Mouse (Mus musculus): ENCODE measurements around the gene Sorcs1. TPM values are rescaled to one million over a fixed set of nuclear protein-coding genes. Genes with fewer than 3 reads are reported as not detected.

The Sorcs1 gene
- polyA plus RNA-seq, 1 experiment from 2014 or later = 0.20 TPM

DNA sequence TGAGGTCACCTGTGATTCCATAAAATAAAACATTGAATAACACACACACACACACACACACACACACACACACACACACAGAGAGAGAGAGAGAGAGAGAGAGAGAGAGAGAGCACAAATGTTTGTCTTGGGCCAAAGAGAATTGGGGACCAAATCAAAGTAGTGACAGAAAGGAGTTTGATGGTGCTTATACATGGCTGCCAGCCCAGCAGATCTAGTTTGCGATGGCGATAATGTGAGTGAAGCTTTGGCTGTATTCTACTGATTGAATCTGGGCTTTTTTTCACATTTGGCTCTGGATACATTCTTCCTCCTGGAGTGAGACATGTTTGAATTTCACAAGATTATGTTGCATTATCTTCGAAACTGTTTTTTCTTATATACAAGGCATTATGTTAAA lies 209.9 kb downstream of the Sorcs1 start:
- 86% methylated on average over 3 of the region's 3 CpGs for WGBS (ENCODE audit: insufficient replicate concordance)
- H3K27ac ChIP-seq (ENCODE audit: low read depth) = no peak overlapping the region
- TF ChIP-seq EP300 (IDR thresholded peaks at IDR 0.05; ENCODE audit: low read depth) = no peak
- TF ChIP-seq CTCF (IDR thresholded peaks at IDR 0.05; ENCODE audit: low read depth) = no peak
- H3K4me1 ChIP-seq (ENCODE audit: insufficient read depth) = no peaks in the 10 kb centered on the region
- no peaks in the 10 kb centered on the region for H3K27me3 ChIP-seq (ENCODE audit: insufficient read depth, low read length)
- no peak overlapping the region for H3K4me3 ChIP-seq (ENCODE audit: low read depth, low read length)
- no peak for DNase-seq
- no peaks in the 10 kb centered on the region for H3K9me3 ChIP-seq (ENCODE audit: low read length)
- no peak overlapping the region for H3K4me2 ChIP-seq (ENCODE audit: low read depth, low read length)
- H3K9ac ChIP-seq (replicated peaks) = no peak overlapping the region
- H3K36me3 ChIP-seq (replicated peaks; ENCODE audit: insufficient read depth, low read length) = no peaks in the 10 kb centered on the region
- no peak for ATAC-seq

DNA sequence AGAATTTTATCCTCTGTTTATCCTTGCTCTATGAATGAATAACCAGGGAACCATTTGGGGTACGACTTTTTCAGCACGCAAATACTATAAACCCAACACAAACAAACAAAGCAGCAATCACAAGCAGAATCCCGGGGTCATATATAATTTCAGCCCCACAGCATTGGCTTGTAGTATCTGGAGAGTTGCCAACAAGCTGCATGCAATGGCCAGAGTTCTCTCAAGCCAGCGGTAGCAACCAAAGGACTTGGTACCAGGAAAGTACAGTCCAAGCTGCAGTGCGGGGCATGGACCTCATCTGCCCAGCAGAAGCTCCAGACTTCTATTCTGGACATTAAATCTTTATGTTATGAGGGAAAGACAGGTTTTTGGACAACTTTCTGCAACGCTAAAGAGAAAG lies 213.6 kb downstream of the Sorcs1 start:
- whole genome bisulfite sequencing (ENCODE audit: insufficient replicate concordance) = 64% methylated on average over 6 of the region's 6 CpGs
- no peaks in the 10 kb centered on the region for H3K36me3 ChIP-seq (replicated peaks; ENCODE audit: insufficient read depth, low read length)

DNA sequence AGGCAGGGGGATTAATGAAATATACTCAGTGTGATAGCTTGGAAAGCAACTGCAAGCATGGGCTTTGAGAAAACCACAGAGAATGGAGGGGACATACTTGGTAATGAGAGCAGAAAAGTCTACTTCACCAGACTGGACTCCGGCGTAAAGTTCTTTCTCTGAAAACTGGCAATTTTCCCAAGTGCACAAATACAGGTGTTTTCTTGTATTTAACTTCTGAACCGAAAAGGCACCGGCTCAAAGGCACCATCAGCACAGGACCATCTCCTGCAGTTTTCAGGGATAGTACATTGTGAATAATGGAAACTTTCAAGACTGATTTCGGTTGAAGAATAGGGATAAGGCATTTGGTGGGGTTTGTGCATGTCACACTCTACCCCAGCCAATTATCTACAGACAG lies 219.9 kb downstream of the Sorcs1 start:
- no peak for DNase-seq
- Histone ChIP-seq H3K36me3 (replicated peaks; ENCODE audit: insufficient read depth, low read length) (no peaks in the 10 kb centered on the region), H3K9me3 (ENCODE audit: low read length) (no peaks in the 10 kb centered on the region), H3K4me2 (ENCODE audit: low read depth, low read length) (no peak overlapping the region), H3K9ac (replicated peaks) (no peak overlapping the region), H3K27me3 (ENCODE audit: insufficient read depth, low read length) (no peaks in the 10 kb centered on the region), H3K4me1 (ENCODE audit: insufficient read depth) (no peaks in the 10 kb centered on the region), H3K4me3 (ENCODE audit: low read depth, low read length) (no peak overlapping the region), H3K27ac (ENCODE audit: low read depth) (no peak overlapping the region)
- no peak for ATAC-seq
- WGBS (ENCODE audit: insufficient replicate concordance) = 84% methylated on average over 5 of the region's 5 CpGs
- TF ChIP-seq EP300 (IDR thresholded peaks at IDR 0.05; ENCODE audit: low read depth) = no peak
- no peak for TF ChIP-seq CTCF (IDR thresholded peaks at IDR 0.05; ENCODE audit: low read depth)

More for the DNA sequence above, 213.6 kb downstream of the Sorcs1 start:
- no peak for TF ChIP-seq EP300 (IDR thresholded peaks at IDR 0.05; ENCODE audit: low read depth)
- TF ChIP-seq CTCF (IDR thresholded peaks at IDR 0.05; ENCODE audit: low read depth) = no peak
- no peaks in the 10 kb centered on the region for H3K9me3 ChIP-seq (ENCODE audit: low read length)
- H3K27ac ChIP-seq (ENCODE audit: low read depth) = no peak overlapping the region
- H3K27me3 ChIP-seq (ENCODE audit: insufficient read depth, low read length) = no peaks in the 10 kb centered on the region
- H3K9ac ChIP-seq (replicated peaks) = no peak overlapping the region
- DNase-seq (no peak), ATAC-seq (no peak)
- H3K4me2 ChIP-seq (ENCODE audit: low read depth, low read length) = no peak overlapping the region
- no peak overlapping the region for H3K4me3 ChIP-seq (ENCODE audit: low read depth, low read length)
- no peaks in the 10 kb centered on the region for H3K4me1 ChIP-seq (ENCODE audit: insufficient read depth)

DNA sequence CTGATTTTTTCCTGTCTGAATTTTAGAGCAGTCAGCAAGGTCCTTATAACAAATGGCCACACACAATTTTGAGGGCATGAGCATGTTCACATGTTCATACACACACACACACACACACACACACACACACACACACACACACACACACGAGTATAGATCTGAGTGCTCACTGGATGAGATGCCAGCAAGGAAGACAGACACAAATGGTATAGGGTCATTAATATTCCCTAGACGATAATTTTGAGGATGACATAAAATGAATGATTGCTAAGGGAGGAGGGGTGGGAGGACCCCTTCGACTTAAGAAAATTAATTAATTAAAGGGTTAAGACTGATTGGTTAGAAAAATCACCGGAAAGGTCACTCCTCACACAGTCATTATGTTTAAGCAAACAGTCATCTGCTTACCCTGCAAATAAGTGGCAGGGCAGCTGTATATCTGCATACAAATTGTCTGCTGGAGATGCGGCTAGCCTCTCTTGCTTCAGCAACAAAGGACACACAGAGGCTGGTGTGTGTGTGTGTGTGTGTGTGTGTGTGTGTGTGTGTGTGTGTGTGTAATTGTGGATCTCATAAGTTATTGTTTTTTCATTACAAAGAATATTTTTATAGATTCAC lies 221.1 kb downstream of the Sorcs1 start:
- H3K27ac ChIP-seq (ENCODE audit: low read depth) = no peak overlapping the region
- TF ChIP-seq CTCF (IDR thresholded peaks at IDR 0.05; ENCODE audit: low read depth) (no peak), EP300 (IDR thresholded peaks at IDR 0.05; ENCODE audit: low read depth) (no peak)
- no peaks in the 10 kb centered on the region for H3K9me3 ChIP-seq (ENCODE audit: low read length)
- WGBS (ENCODE audit: insufficient replicate concordance) = 45% methylated on average over 5 of the region's 5 CpGs
- H3K4me3 ChIP-seq (ENCODE audit: low read depth, low read length) = no peak overlapping the region
- no peak for ATAC-seq
- H3K9ac ChIP-seq (replicated peaks) = no peak overlapping the region
- H3K36me3 ChIP-seq (replicated peaks; ENCODE audit: insufficient read depth, low read length) = no peaks in the 10 kb centered on the region
- no peaks in the 10 kb centered on the region for H3K4me1 ChIP-seq (ENCODE audit: insufficient read depth)
- H3K27me3 ChIP-seq (ENCODE audit: insufficient read depth, low read length) = no peaks in the 10 kb centered on the region
- no peak overlapping the region for H3K4me2 ChIP-seq (ENCODE audit: low read depth, low read length)
- no peak for DNase-seq

DNA sequence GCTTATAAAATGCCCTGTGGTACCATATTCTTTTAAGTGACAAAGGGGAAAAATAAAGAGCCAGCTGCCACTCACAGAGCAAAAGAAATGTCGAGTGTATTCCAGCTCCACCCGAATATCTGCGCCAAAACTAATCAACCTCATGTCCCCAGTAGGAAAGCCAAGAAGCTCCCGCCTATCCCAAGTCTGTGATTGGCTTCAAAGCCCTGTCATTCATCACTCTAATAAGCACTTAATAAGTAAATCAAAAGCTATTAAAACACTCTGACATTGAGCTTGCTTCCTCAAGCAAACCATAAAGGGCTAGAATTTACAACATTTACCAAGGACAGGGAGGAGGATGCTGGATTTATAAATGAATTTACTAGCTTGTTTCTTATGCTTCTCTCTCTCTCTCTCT lies 237.3 kb downstream of the Sorcs1 start:
- Histone ChIP-seq H3K36me3 (replicated peaks; ENCODE audit: insufficient read depth, low read length) (no peaks in the 10 kb centered on the region), H3K4me2 (ENCODE audit: low read depth, low read length) (no peak overlapping the region), H3K27me3 (ENCODE audit: insufficient read depth, low read length) (no peaks in the 10 kb centered on the region), H3K27ac (ENCODE audit: low read depth) (no peak overlapping the region), H3K9me3 (ENCODE audit: low read length) (no peaks in the 10 kb centered on the region), H3K4me3 (ENCODE audit: low read depth, low read length) (no peak overlapping the region), H3K4me1 (ENCODE audit: insufficient read depth) (no peaks in the 10 kb centered on the region), H3K9ac (replicated peaks) (no peak overlapping the region)
- WGBS (ENCODE audit: insufficient replicate concordance) = 44% methylated on average over 4 of the region's 4 CpGs
- TF ChIP-seq EP300 (IDR thresholded peaks at IDR 0.05; ENCODE audit: low read depth) = no peak
- no peak for TF ChIP-seq CTCF (IDR thresholded peaks at IDR 0.05; ENCODE audit: low read depth)
- no peak for DNase-seq
- ATAC-seq = no peak

DNA sequence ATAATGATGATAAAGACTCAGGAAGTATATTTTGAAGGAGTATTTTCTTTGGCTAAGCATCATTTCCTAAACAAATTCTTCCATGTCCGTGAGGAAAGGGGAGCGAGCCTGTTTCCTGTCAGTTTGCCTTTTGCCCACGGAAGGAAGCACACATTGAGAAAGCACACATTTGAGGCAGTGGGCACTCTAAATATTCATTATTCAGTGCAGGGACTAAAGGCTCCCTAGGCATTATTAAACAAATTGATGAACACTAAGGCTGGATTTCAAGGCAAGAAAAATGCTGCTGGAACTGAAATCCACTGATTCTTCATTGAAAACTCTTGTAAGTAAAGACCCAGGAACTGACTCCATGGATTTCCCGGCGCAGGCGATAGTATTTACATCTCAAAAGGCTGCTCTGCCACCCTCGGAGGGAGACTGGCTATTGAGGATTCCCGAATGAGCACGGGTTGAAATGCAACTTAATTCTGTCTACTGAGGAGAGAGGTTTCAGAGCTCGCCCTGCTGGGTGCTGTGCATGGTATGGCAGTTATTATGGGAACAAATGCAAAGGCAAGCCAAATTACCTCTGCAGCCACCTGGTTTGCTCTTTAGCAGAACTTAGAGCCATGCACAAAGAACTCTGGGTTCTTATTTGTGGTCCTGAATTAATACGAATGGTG lies 238.1 kb downstream of the Sorcs1 start:
- H3K27me3 ChIP-seq (ENCODE audit: insufficient read depth, low read length) = no peaks in the 10 kb centered on the region
- ATAC-seq = no peak
- H3K27ac ChIP-seq (ENCODE audit: low read depth) = no peak overlapping the region
- H3K4me1 ChIP-seq (ENCODE audit: insufficient read depth) = no peaks in the 10 kb centered on the region
- no peak for DNase-seq
- H3K9me3 ChIP-seq (ENCODE audit: low read length) = no peaks in the 10 kb centered on the region
- H3K4me2 ChIP-seq (ENCODE audit: low read depth, low read length) = no peak overlapping the region
- no peaks in the 10 kb centered on the region for H3K36me3 ChIP-seq (replicated peaks; ENCODE audit: insufficient read depth, low read length)
- 12% methylated on average over 11 of the region's 11 CpGs for WGBS (ENCODE audit: insufficient replicate concordance)
- no peak overlapping the region for H3K9ac ChIP-seq (replicated peaks)
- no peak overlapping the region for H3K4me3 ChIP-seq (ENCODE audit: low read depth, low read length)
- no peak for TF ChIP-seq CTCF (IDR thresholded peaks at IDR 0.05; ENCODE audit: low read depth)
- TF ChIP-seq EP300 (IDR thresholded peaks at IDR 0.05; ENCODE audit: low read depth) = no peak

Data from liver, postnatal 0 days (tissue).